Mouse (Mus musculus): ENCODE results near the gene Aurka. TPM values are rescaled to one million over a fixed set of nuclear protein-coding genes. Genes with fewer than 3 reads are reported as not detected.
A peak's percentile ranks its signal among the peaks of the same experiment; 100 is the strongest.

Aurka gene
- 91.0 and 95.0 TPM in 2 replicates for polyA plus RNA-seq (2015; fragmentation: Nextera tagmentation; extraction: Ambion mirVana)

- peak within 1 kb of the TSS; percentile 94 for H3K9ac ChIP-seq
- peak within 1 kb of the TSS; percentile 88 for H3K27ac ChIP-seq
- H3K36me3 ChIP-seq = peaks cover 29% of the 10 kb centered on the region
- H3K27me3 ChIP-seq (replicated peaks) = no peaks in the 10 kb centered on the region
- H3K9me3 ChIP-seq = no peaks in the 10 kb centered on the region
- peaks cover 25% of the 10 kb centered on the region; the same call in 1 of the 2 replicates for H3K4me1 ChIP-seq
- H3K4me3 ChIP-seq (replicated peaks) = peak within 1 kb of the TSS; percentile 96
- WGBS = under 1% methylated on average over 66 of the region's 66 CpGs
- peak within 1 kb of the TSS; percentile 73 for H3K4me2 ChIP-seq
- peak; percentile 97 for ATAC-seq (ENCODE audit: insufficient read depth, low FRiP score, low read depth)
These were observed at the start of gene Aurka, which contains the start of gene Cstf1 for GRCm38 (mm10) chr2:172370411-172371223. Aurka (minus strand) TSS chr2:172370535. Cstf1 (plus strand) TSS chr2:172370681.

- H3K27me3 ChIP-seq (replicated peaks) = no peaks in the 10 kb centered on the region
- no peak overlapping the region for H3K4me2 ChIP-seq
- ATAC-seq (ENCODE audit: insufficient read depth, low FRiP score, low read depth) = no peak
- no peaks in the 10 kb centered on the region for H3K36me3 ChIP-seq
- no peaks in the 10 kb centered on the region for H3K4me1 ChIP-seq
- no peak overlapping the region for H3K4me3 ChIP-seq (replicated peaks)
- no peak overlapping the region for H3K9ac ChIP-seq
- H3K9me3 ChIP-seq = no peaks in the 10 kb centered on the region
- H3K27ac ChIP-seq = no peak overlapping the region
- WGBS = 79% methylated on average over 5 of the region's 5 CpGs
These were observed 47.9 kb upstream of the Aurka start for GRCm38 (mm10) chr2:172418208-172418607.

GRCm38 (mm10) chr2:172416876-172417275 is 46.5 kb upstream of the Aurka start:
- no peak overlapping the region for H3K4me2 ChIP-seq
- no peaks in the 10 kb centered on the region for H3K9me3 ChIP-seq
- no peaks in the 10 kb centered on the region for H3K36me3 ChIP-seq
- H3K27ac ChIP-seq = no peak overlapping the region
- no peak overlapping the region for H3K9ac ChIP-seq
- H3K27me3 ChIP-seq (replicated peaks) = no peaks in the 10 kb centered on the region
- WGBS = 86% methylated on average over 5 of the region's 5 CpGs
- ATAC-seq (ENCODE audit: insufficient read depth, low FRiP score, low read depth) = no peak
- H3K4me3 ChIP-seq (replicated peaks) = no peak overlapping the region
- H3K4me1 ChIP-seq = peaks cover 4% of the 10 kb centered on the region

GRCm38 (mm10) chr2:172416218-172416617 is 45.9 kb upstream of the Aurka start:
- ATAC-seq (ENCODE audit: insufficient read depth, low FRiP score, low read depth) = no peak
- Histone ChIP-seq H3K36me3 (no peaks in the 10 kb centered on the region), H3K4me1 (peaks cover 4% of the 10 kb centered on the region), H3K4me2 (no peak overlapping the region), H3K9me3 (no peaks in the 10 kb centered on the region), H3K9ac (no peak overlapping the region), H3K4me3 (replicated peaks) (no peak overlapping the region), H3K27ac (no peak overlapping the region), H3K27me3 (replicated peaks) (no peaks in the 10 kb centered on the region)
- WGBS = 60% methylated on average over 12 of the region's 12 CpGs

- no peak for ATAC-seq (ENCODE audit: insufficient read depth, low FRiP score, low read depth)
- H3K4me3 ChIP-seq (replicated peaks) = no peak overlapping the region
- H3K27me3 ChIP-seq (replicated peaks) = no peaks in the 10 kb centered on the region
- WGBS = 39% methylated on average over 5 of the region's 5 CpGs
- no peak overlapping the region for H3K9ac ChIP-seq
- H3K4me2 ChIP-seq = no peak overlapping the region
- no peaks in the 10 kb centered on the region for H3K9me3 ChIP-seq
- H3K27ac ChIP-seq = no peak overlapping the region
- H3K36me3 ChIP-seq = no peaks in the 10 kb centered on the region
- H3K4me1 ChIP-seq = peaks cover 4% of the 10 kb centered on the region
These were observed 43.6 kb upstream of the Aurka start for GRCm38 (mm10) chr2:172413894-172414293.

- H3K4me2 ChIP-seq = no peak overlapping the region
- WGBS = 17% methylated on average over 4 of the region's 4 CpGs
- H3K4me1 ChIP-seq = peaks cover 4% of the 10 kb centered on the region
- H3K9me3 ChIP-seq = no peaks in the 10 kb centered on the region
- no peak overlapping the region for H3K4me3 ChIP-seq (replicated peaks)
- no peak for ATAC-seq (ENCODE audit: insufficient read depth, low FRiP score, low read depth)
- H3K27me3 ChIP-seq (replicated peaks) = no peaks in the 10 kb centered on the region
- no peaks in the 10 kb centered on the region for H3K36me3 ChIP-seq
- no peak overlapping the region for H3K9ac ChIP-seq
- no peak overlapping the region for H3K27ac ChIP-seq
These were observed 42.9 kb upstream of the Aurka start for GRCm38 (mm10) chr2:172413273-172413672.

- H3K27ac ChIP-seq = no peak overlapping the region
- no peak overlapping the region for H3K4me3 ChIP-seq (replicated peaks)
- H3K4me1 ChIP-seq = peaks cover 4% of the 10 kb centered on the region
- peak overlapping the region; percentile 13; the same call in 1 of the 2 replicates for H3K4me2 ChIP-seq
- no peak overlapping the region for H3K9ac ChIP-seq
- no peak for ATAC-seq (ENCODE audit: insufficient read depth, low FRiP score, low read depth)
- WGBS = 9% methylated on average over 9 of the region's 9 CpGs
- H3K9me3 ChIP-seq = no peaks in the 10 kb centered on the region
- no peaks in the 10 kb centered on the region for H3K36me3 ChIP-seq
- no peaks in the 10 kb centered on the region for H3K27me3 ChIP-seq (replicated peaks)
These were observed 42.1 kb upstream of the Aurka start for GRCm38 (mm10) chr2:172412454-172412853.

- Histone ChIP-seq H3K9me3 (no peaks in the 10 kb centered on the region), H3K9ac (no peak overlapping the region), H3K4me1 (peaks cover 4% of the 10 kb centered on the region), H3K4me3 (replicated peaks) (no peak overlapping the region), H3K36me3 (no peaks in the 10 kb centered on the region), H3K27me3 (replicated peaks) (no peaks in the 10 kb centered on the region), H3K4me2 (no peak overlapping the region), H3K27ac (no peak overlapping the region)
- WGBS = 85% methylated on average over 11 of the region's 11 CpGs
- ATAC-seq (ENCODE audit: insufficient read depth, low FRiP score, low read depth) = no peak
These were observed 40.8 kb upstream of the Aurka start for GRCm38 (mm10) chr2:172411091-172411490.

- H3K4me3 ChIP-seq (replicated peaks) = no peak overlapping the region
- H3K4me2 ChIP-seq = no peak overlapping the region
- no peaks in the 10 kb centered on the region for H3K27me3 ChIP-seq (replicated peaks)
- 84% methylated on average over 2 of the region's 2 CpGs for WGBS
- H3K36me3 ChIP-seq = no peaks in the 10 kb centered on the region
- H3K27ac ChIP-seq = no peak overlapping the region
- H3K9me3 ChIP-seq = no peaks in the 10 kb centered on the region
- H3K9ac ChIP-seq = no peak overlapping the region
- ATAC-seq (ENCODE audit: insufficient read depth, low FRiP score, low read depth) = no peak
- H3K4me1 ChIP-seq = peaks cover 4% of the 10 kb centered on the region
These were observed 40.4 kb upstream of the Aurka start for GRCm38 (mm10) chr2:172410686-172411085.

- H3K4me3 ChIP-seq (replicated peaks) = no peak overlapping the region
- no peaks in the 10 kb centered on the region for H3K36me3 ChIP-seq
- no peak for ATAC-seq (ENCODE audit: insufficient read depth, low FRiP score, low read depth)
- H3K27ac ChIP-seq = no peak overlapping the region
- whole genome bisulfite sequencing = 70% methylated on average over 2 of the region's 2 CpGs
- H3K27me3 ChIP-seq (replicated peaks) = no peaks in the 10 kb centered on the region
- H3K4me1 ChIP-seq = peaks cover 2% of the 10 kb centered on the region
- H3K9ac ChIP-seq = no peak overlapping the region
- no peak overlapping the region for H3K4me2 ChIP-seq
- H3K9me3 ChIP-seq = no peaks in the 10 kb centered on the region
These were observed 37.2 kb upstream of the Aurka start for GRCm38 (mm10) chr2:172407499-172407898.

- no peaks in the 10 kb centered on the region for H3K9me3 ChIP-seq
- no peak for ATAC-seq (ENCODE audit: insufficient read depth, low FRiP score, low read depth)
- whole genome bisulfite sequencing = 61% methylated on average over 4 of the region's 4 CpGs
- no peaks in the 10 kb centered on the region for H3K4me1 ChIP-seq
- no peak overlapping the region for H3K4me2 ChIP-seq
- no peaks in the 10 kb centered on the region for H3K27me3 ChIP-seq (replicated peaks)
- H3K27ac ChIP-seq = no peak overlapping the region
- H3K4me3 ChIP-seq (replicated peaks) = no peak overlapping the region
- H3K9ac ChIP-seq = no peak overlapping the region
- H3K36me3 ChIP-seq = no peaks in the 10 kb centered on the region
These were observed 35.8 kb upstream of the Aurka start for GRCm38 (mm10) chr2:172406173-172406572.

GRCm38 (mm10) chr2:172405011-172405410 is 34.7 kb upstream of the Aurka start:
- Histone ChIP-seq H3K9me3 (no peaks in the 10 kb centered on the region), H3K4me2 (no peak overlapping the region), H3K36me3 (no peaks in the 10 kb centered on the region), H3K9ac (no peak overlapping the region), H3K27me3 (replicated peaks) (no peaks in the 10 kb centered on the region), H3K27ac (no peak overlapping the region), H3K4me3 (replicated peaks) (no peak overlapping the region), H3K4me1 (no peaks in the 10 kb centered on the region)
- WGBS = 57% methylated on average over 3 of the region's 3 CpGs
- ATAC-seq (ENCODE audit: insufficient read depth, low FRiP score, low read depth) = no peak

All from stomach, embryonic 15.5 days (tissue).